Mouse (Mus musculus): ENCODE measurements around the gene Nup54.

DNA sequence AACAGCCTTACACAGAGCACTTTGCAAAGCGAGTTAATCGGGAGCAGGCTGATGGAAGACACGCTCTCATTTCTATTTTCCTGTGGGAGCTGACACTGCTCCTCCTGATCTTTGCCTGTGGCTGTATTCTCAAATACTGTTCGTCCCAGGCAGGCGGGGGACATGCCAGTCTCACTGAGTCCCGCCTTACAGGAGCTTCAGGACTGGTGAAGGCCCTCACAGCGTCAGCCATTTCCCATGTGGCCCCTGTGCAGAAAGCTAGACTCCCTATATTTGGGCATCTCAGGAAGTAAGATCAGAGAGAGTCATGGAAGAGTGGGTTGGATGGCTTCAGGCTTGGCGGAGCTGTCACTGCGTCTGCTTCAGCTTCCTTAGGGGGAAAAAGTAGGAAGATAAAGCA, 32.2 kb downstream of the Nup54 start:
- no peak for TF ChIP-seq CTCF (IDR thresholded peaks at IDR 0.05; ENCODE audit: low read depth, low read length)
- no peak for TF ChIP-seq POLR2A (IDR thresholded peaks at IDR 0.05; ENCODE audit: insufficient read depth, low read length)
- TF ChIP-seq EP300 (IDR thresholded peaks at IDR 0.05; ENCODE audit: insufficient read depth, low read depth, low read length), result no peak
